Comparison of ENCODE assay signal across 35 mouse cellular contexts in the genomic region with DNA sequence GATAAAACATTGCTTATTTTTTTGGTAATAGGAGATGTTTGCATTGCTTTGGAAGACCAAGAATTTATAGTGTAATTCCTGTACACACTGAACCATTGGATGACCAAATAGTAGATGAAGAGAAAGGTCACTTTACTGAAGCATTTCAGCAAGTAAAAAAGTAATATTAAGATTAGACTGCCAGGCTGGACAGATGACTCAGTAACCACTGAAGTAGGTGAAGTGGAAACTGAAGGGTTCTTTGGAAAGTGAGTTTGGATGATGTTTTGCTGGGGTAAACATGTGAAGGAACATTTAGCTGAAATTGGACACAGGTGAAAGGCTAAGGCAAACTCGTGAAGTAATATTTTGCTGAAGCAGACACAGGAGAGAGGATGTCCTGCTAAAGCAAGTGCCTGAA. TPM values are rescaled to one million over a fixed set of nuclear protein-coding genes. Genes with fewer than 3 reads are reported as not detected.
DNase-seq lines count a peak whose midpoint lies in the region; ATAC-seq and TF ChIP-seq lines count a peak whose summit lies in the region.
"Had no signal": no experiment of that assay in that cellular context is flagged by ENCODE, and none has a peak within 500 bp of the region (broad histone marks: within the 10 kb centered on the region; RNA-seq: fewer than 3 reads in every experiment).

No protein-coding gene starts in this region.

- ATAC-seq in lung, postnatal 0 days, result peak; percentile 69
- ATAC-seq in midbrain, postnatal 0 days (ENCODE audit: low FRiP score), result no peak
- ATAC-seq: forebrain, embryonic 14.5 days; forebrain, postnatal 0 days had no signal

- DNase-seq in lung, postnatal 0 days (ENCODE audit: low spot score), result peak; percentile 65
- no peak for DNase-seq in lung, postnatal 4 days
- DNase-seq in adipocyte (ENCODE audit: low spot score), result peak; percentile 21
- DNase-seq in lung, postnatal 25 days (ENCODE audit: low spot score), result peak; percentile 81
- no peak for DNase-seq in gastrocnemius, adult 8-10 months (ENCODE audit: low spot score in 2 of 2)
- no peak for DNase-seq in midbrain, postnatal 0 days (ENCODE audit: low spot score)
- DNase-seq in layer of hippocampus, adult 9-11 months, result no peak
- DNase-seq: adrenal gland, adult 2 months; adrenal gland, postnatal 14 days; B cell, adult 2 months; cerebellum, adult 11 months; cerebellum, adult 2 months; cerebellum, adult 9-11 months; cerebellum, postnatal 25 days; forebrain, postnatal 0 days; gastrocnemius, postnatal 14 days; heart, adult 11 months had no signal

- H3K4me1 ChIP-seq in lung, postnatal 0 days (ENCODE audit: insufficient read depth, low read depth, low read length), result no peaks in the 10 kb centered on the region
- H3K4me1 ChIP-seq in midbrain, postnatal 0 days (ENCODE audit: insufficient read depth, low read length), result 0 out of 2 replicates have a peak, but pooled peaks cover 4% of the 10 kb centered on the region
- H3K4me1 ChIP-seq: embryonic facial prominence, embryonic 12.5 days had no signal

- H3K36me3 ChIP-seq in lung, postnatal 0 days (ENCODE audit: insufficient read depth, low read length), result no peaks in the 10 kb centered on the region
- H3K36me3 ChIP-seq in midbrain, postnatal 0 days (ENCODE audit: insufficient read depth, low read length), result no peaks in the 10 kb centered on the region
- H3K36me3 ChIP-seq: embryonic facial prominence, embryonic 12.5 days; embryonic facial prominence, embryonic 15.5 days; G1E; hindbrain, embryonic 12.5 days; hindbrain, embryonic 15.5 days had no signal

- no peaks in the 10 kb centered on the region for H3K9me3 ChIP-seq in lung, postnatal 0 days (ENCODE audit: low read length)
- no peaks in the 10 kb centered on the region for H3K9me3 ChIP-seq in midbrain, postnatal 0 days (ENCODE audit: low read length)
- H3K9me3 ChIP-seq: embryonic facial prominence, embryonic 12.5 days; embryonic facial prominence, embryonic 15.5 days; G1E; hindbrain, embryonic 12.5 days; hindbrain, embryonic 15.5 days had no signal

- no peak for TF ChIP-seq CTCF in lung, postnatal 0 days (IDR thresholded peaks at IDR 0.05)
- TF ChIP-seq CTCF in midbrain, postnatal 0 days (IDR thresholded peaks at IDR 0.05), result no peak

- H3K4me2 ChIP-seq in lung, postnatal 0 days (replicated peaks; ENCODE audit: low read depth, low read length), result no peak overlapping the region
- H3K4me2 ChIP-seq in midbrain, postnatal 0 days (ENCODE audit: low read depth, low read length, poor library complexity, severe bottlenecking), result no peak overlapping the region
- H3K4me2 ChIP-seq: embryonic facial prominence, embryonic 12.5 days; embryonic facial prominence, embryonic 15.5 days; heart, embryonic 11.5 days; hindbrain, embryonic 12.5 days; hindbrain, embryonic 15.5 days had no signal

- H3K4me3 ChIP-seq in lung, postnatal 0 days (ENCODE audit: low read depth, low read length), result no peak overlapping the region
- H3K4me3 ChIP-seq in midbrain, postnatal 0 days (ENCODE audit: low read depth, low read length), result no peak overlapping the region
- H3K4me3 ChIP-seq: embryonic facial prominence, embryonic 12.5 days; embryonic facial prominence, embryonic 15.5 days; hindbrain, embryonic 12.5 days; hindbrain, embryonic 15.5 days had no signal

- no peaks in the 10 kb centered on the region for H3K27me3 ChIP-seq in lung, postnatal 0 days (replicated peaks; ENCODE audit: insufficient read depth, low read length)
- no peaks in the 10 kb centered on the region for H3K27me3 ChIP-seq in midbrain, postnatal 0 days (ENCODE audit: insufficient read depth, low read length)
- H3K27me3 ChIP-seq: CH12.LX; embryonic facial prominence, embryonic 12.5 days; embryonic facial prominence, embryonic 15.5 days; hindbrain, embryonic 12.5 days; hindbrain, embryonic 15.5 days had no signal

- WGBS in lung, postnatal 0 days, result 29% methylated on average over 1 of the region's 1 CpGs
- 88% methylated on average over 1 of the region's 1 CpGs for WGBS in midbrain, postnatal 0 days

- no peak overlapping the region for H3K9ac ChIP-seq in lung, postnatal 0 days (replicated peaks; ENCODE audit: low read depth)
- H3K9ac ChIP-seq in midbrain, postnatal 0 days (replicated peaks; ENCODE audit: low read length, poor library complexity, severe bottlenecking), result no peak overlapping the region
- H3K9ac ChIP-seq: embryonic facial prominence, embryonic 12.5 days; embryonic facial prominence, embryonic 15.5 days; forebrain, postnatal 0 days; hindbrain, embryonic 12.5 days; hindbrain, embryonic 15.5 days had no signal

- H3K27ac ChIP-seq in lung, postnatal 0 days (ENCODE audit: low read length), result no peak overlapping the region
- H3K27ac ChIP-seq in midbrain, postnatal 0 days (ENCODE audit: low read depth, low read length), result no peak overlapping the region
- H3K27ac ChIP-seq: embryonic facial prominence, embryonic 12.5 days; embryonic facial prominence, embryonic 15.5 days; hindbrain, embryonic 12.5 days; hindbrain, embryonic 15.5 days had no signal

- TF ChIP-seq EP300 in lung, postnatal 0 days (IDR thresholded peaks at IDR 0.05), result peak; percentile 56

RNA-seq across cellular contexts. Expression of a gene that starts 41.5 kb away (rescaled TPM):
- not detected in 2 replicates for polyA plus RNA-seq in lung, postnatal 0 days (2015; fragmentation: Nextera tagmentation; extraction: Ambion mirVana)
- total RNA-seq in gastrocnemius, adult 8-10 months (2022), result not detected
- total RNA-seq in midbrain, postnatal 0 days (2014; rRNA removed), result not detected in 2 replicates
- not detected in 2 replicates for polyA plus RNA-seq in midbrain, postnatal 0 days (2015; fragmentation: Nextera tagmentation; extraction: Ambion mirVana)
- total RNA-seq: adrenal gland, adult 2 months; adrenal gland, postnatal 14 days; adrenal gland, postnatal 4 days; CH12.LX; common myeloid progenitor, adult 5-6 weeks; gastrocnemius, postnatal 14 days; gastrocnemius, postnatal 4 days; heart, adult 8-10 months; heart, postnatal 25 days; hematopoietic stem cell, adult 5-6 weeks had no signal
- polyA plus RNA-seq: adrenal gland, adult 2 months; cerebellum, adult 2 months; embryonic facial prominence, embryonic 12.5 days; embryonic facial prominence, embryonic 15.5 days; forebrain, embryonic 11.5 days; forebrain, embryonic 14.5 days; forebrain, postnatal 0 days; frontal cortex, adult 2 months; G1E; heart, embryonic 11.5 days; heart, embryonic 14.5 days; heart, postnatal 0 days; hindbrain, embryonic 12.5 days; hindbrain, embryonic 15.5 days had no signal

Comparison
In these comparisons a context has a peak if more than half of its experiments do, and no peak if none do; other contexts are left out.
1. DNase-seq: peak in lung, postnatal 0 days (single experiment), adipocyte (single experiment) and lung, postnatal 25 days (single experiment); none in lung, postnatal 4 days (0 of 2), gastrocnemius, adult 8-10 months (0 of 2), midbrain, postnatal 0 days (single experiment) and layer of hippocampus, adult 9-11 months (single experiment).